In genomic region chr2:152153361-152153760, GRCm38 (mm10) we compare ENCODE assay signal across 14 mouse cellular contexts.
"Had no signal": no experiment of that assay in that cellular context is flagged by ENCODE, and none has a peak within 500 bp of the region (broad histone marks: within the 10 kb centered on the region; RNA-seq: fewer than 3 reads in every experiment).

No protein-coding gene starts in this region.

- DNase-seq: kidney, adult 9 months; kidney, postnatal 14 days; left cerebral cortex, postnatal 4 days; lung, adult 2 months; lung, postnatal 36 days; right cerebral cortex, postnatal 14 days; thymus, adult 2 months; thymus, postnatal 36 days had no signal

- H3K36me3 ChIP-seq: liver, embryonic 15.5 days; midbrain, embryonic 12.5 days; stomach, embryonic 15.5 days had no signal

- H3K4me2 ChIP-seq: liver, embryonic 11.5 days; liver, embryonic 15.5 days; midbrain, embryonic 12.5 days; stomach, embryonic 15.5 days had no signal

- H3K4me3 ChIP-seq: liver, embryonic 15.5 days; midbrain, embryonic 12.5 days; stomach, embryonic 15.5 days had no signal

- H3K9me3 ChIP-seq: liver, embryonic 15.5 days; midbrain, embryonic 12.5 days; stomach, embryonic 15.5 days had no signal

- H3K4me1 ChIP-seq: liver, embryonic 15.5 days; stomach, embryonic 15.5 days had no signal

- ATAC-seq: lung, postnatal 0 days; midbrain, embryonic 16.5 days had no signal

- H3K27me3 ChIP-seq: stomach, embryonic 15.5 days had no signal

- H3K9ac ChIP-seq: liver, embryonic 15.5 days; midbrain, embryonic 12.5 days; stomach, embryonic 15.5 days had no signal

- H3K27ac ChIP-seq: liver, embryonic 15.5 days; midbrain, embryonic 12.5 days; stomach, embryonic 15.5 days had no signal
